Mouse (Mus musculus): ENCODE results near the gene Sept7. TPM values are rescaled to one million over a fixed set of nuclear protein-coding genes. Genes with fewer than 3 reads are reported as not detected.

The Sept7 gene
- 77.9 and 95.6 TPM in 2 replicates for total RNA-seq (2012; rRNA removed)
- total RNA-seq (2014; rRNA removed), result 288 and 331 TPM in 2 replicates
- 161 and 170 TPM in 2 replicates for polyA plus RNA-seq (2012; ENCODE audit: insufficient read length, low read depth)

GRCm38 (mm10) chr9:25252283-25252726 lies at the start of gene Sept7:
Gene Sept7, plus strand, starts transcription at chr9:25252439.
- DNase-seq (ENCODE audit: extremely low read depth), result peak; percentile 96
- Histone ChIP-seq H3K9me3 (replicated peaks; ENCODE audit: low read length) (no peaks in the 10 kb centered on the region), H3K36me3 (replicated peaks in 1 of 2; ENCODE audit: control insufficient read depth in 1 of 2, insufficient read depth in 1 of 2, low read length in 1 of 2) (peaks cover 2 to 4% of the 10 kb centered on the region in 2 experiments), H3K4me3 (replicated peaks in 1 of 3; ENCODE audit: low read depth in 2 of 3, low read length in 2 of 3, poor library complexity in 1 of 3) (peak within 1 kb of the TSS; percentile 90 to 99 (median 98)), H3K27ac (ENCODE audit: insufficient read depth, low read depth) (peak within 1 kb of the TSS; percentile 87), H3K4me2 (ENCODE audit: insufficient read depth, low read depth, poor library complexity, severe bottlenecking) (peak within 1 kb of the TSS; percentile 49), H3K9ac (ENCODE audit: insufficient read depth, low read depth) (peak within 1 kb of the TSS; percentile 99), H3K27me3 (replicated peaks) (no peaks in the 10 kb centered on the region), H3K4me1 (ENCODE audit: control insufficient read depth in 1 of 2, insufficient read depth in 2 of 2) (peaks cover 0 to 20% of the 10 kb centered on the region in 2 experiments; a peak in 2 of 4 replicates), H3K79me2 (replicated peaks; ENCODE audit: control insufficient read depth, extremely low read depth, insufficient read depth, poor library complexity, severe bottlenecking) (peaks cover 34% of the 10 kb centered on the region)
- TF ChIP-seq NELFE (IDR thresholded peaks at IDR 0.05; ENCODE audit: low read depth, low read length) (0 out of 2 replicates have a peak, but pooled peaks have one; percentile 11), RAD21 (IDR thresholded peaks at IDR 0.05; ENCODE audit: low read depth, low read length) (no peak), MXI1 (IDR thresholded peaks at IDR 0.05; ENCODE audit: low read depth, low read length) (no peak), EP300 (IDR thresholded peaks at IDR 0.05; ENCODE audit: low read length) (no peak), MAFK (IDR thresholded peaks at IDR 0.05; ENCODE audit: insufficient replicate concordance, low read length) (no peak), HCFC1 (IDR thresholded peaks at IDR 0.05; ENCODE audit: low read depth, low read length) (peak; percentile 78), CHD2 (IDR thresholded peaks at IDR 0.05; ENCODE audit: low read length) (peak; percentile 100), ETS1 (conservative IDR thresholded peaks at IDR 0.05; ENCODE audit: low read depth, low read length) (no peak), POLR2A (IDR thresholded peaks at IDR 0.05; ENCODE audit: low read depth, low read length) (peak; percentile 73), MAZ (IDR thresholded peaks at IDR 0.05; ENCODE audit: low read depth, low read length) (no peak), ELF1 (IDR thresholded peaks at IDR 0.05; ENCODE audit: low read depth, low read length) (peak; percentile 92), NRF1 (IDR thresholded peaks at IDR 0.05; ENCODE audit: low read depth, low read length) (no peak), TBP (conservative IDR thresholded peaks at IDR 0.05; ENCODE audit: low read depth, low read length) (peak; percentile 55; the same call in 1 of the 2 replicates), TCF12 (IDR thresholded peaks at IDR 0.05; ENCODE audit: low read depth, low read length) (no peak; the same call in 1 of the 2 replicates), POLR2AphosphoS2 (IDR thresholded peaks at IDR 0.05; ENCODE audit: low read depth, low read length) (no peak), KAT2A (IDR thresholded peaks at IDR 0.05; ENCODE audit: insufficient replicate concordance, low read length) (no peak), USF2 (conservative IDR thresholded peaks at IDR 0.05; ENCODE audit: low read depth, low read length) (no peak)
- in situ Hi-C loops (cut with MboI; ENCODE audit: low pct_ligation_motif_present, low pct_unique_long_range_greater_than_20kb, low sequenced_read_pairs), result no loop called here
- dilution Hi-C loops (cut with MboI; ENCODE audit: extremely low pct_ligation_motif_present, extremely low pct_unique_long_range_greater_than_20kb, low sequenced_read_pairs), result no loop called here

GRCm38 (mm10) chr9:25208087-25208803 lies 44.0 kb upstream of the Sept7 start:
- TF ChIP-seq ETS1 (conservative IDR thresholded peaks at IDR 0.05; ENCODE audit: low read depth, low read length) (no peak), GABPA (IDR thresholded peaks at IDR 0.05; ENCODE audit: insufficient replicate concordance, low read depth, low read length) (no peak), IRF4 (IDR thresholded peaks at IDR 0.05; ENCODE audit: low read depth, low read length) (no peak), USF1 (IDR thresholded peaks at IDR 0.05; ENCODE audit: low read depth, low read length) (no peak), NRF1 (IDR thresholded peaks at IDR 0.05; ENCODE audit: low read depth, low read length) (no peak), E2F4 (IDR thresholded peaks at IDR 0.05; ENCODE audit: insufficient replicate concordance, low read depth, low read length) (no peak), MXI1 (IDR thresholded peaks at IDR 0.05; ENCODE audit: low read depth, low read length) (no peak), KAT2A (IDR thresholded peaks at IDR 0.05; ENCODE audit: insufficient replicate concordance, low read length) (no peak), CHD1 (IDR thresholded peaks at IDR 0.05; ENCODE audit: low read depth, low read length) (no peak), ZNF384 (IDR thresholded peaks at IDR 0.05; ENCODE audit: low read depth, low read length) (no peak), ZKSCAN1 (IDR thresholded peaks at IDR 0.05; ENCODE audit: borderline replicate concordance, low read depth, low read length) (no peak), TCF12 (IDR thresholded peaks at IDR 0.05; ENCODE audit: low read depth, low read length) (no peak), NELFE (IDR thresholded peaks at IDR 0.05; ENCODE audit: low read depth, low read length) (no peak), PAX5 (IDR thresholded peaks at IDR 0.05; ENCODE audit: low read length) (no peak)
- peaks cover 5% of the 10 kb centered on the region for H3K9me3 ChIP-seq (replicated peaks; ENCODE audit: low read length)
- no peak overlapping the region for H3K9ac ChIP-seq (ENCODE audit: insufficient read depth, low read depth)
- H3K79me2 ChIP-seq (replicated peaks; ENCODE audit: control insufficient read depth, extremely low read depth, insufficient read depth, poor library complexity, severe bottlenecking), result no peaks in the 10 kb centered on the region
- H3K4me3 ChIP-seq (replicated peaks in 1 of 3; ENCODE audit: low read depth in 2 of 3, low read length in 2 of 3, poor library complexity in 1 of 3), result no peak overlapping the region
- DNase-seq (ENCODE audit: extremely low read depth), result no peak
- in situ Hi-C loops (cut with MboI; ENCODE audit: low pct_ligation_motif_present, low pct_unique_long_range_greater_than_20kb, low sequenced_read_pairs) (no loop called here), dilution Hi-C loops (cut with MboI; ENCODE audit: extremely low pct_ligation_motif_present, extremely low pct_unique_long_range_greater_than_20kb, low sequenced_read_pairs) (no loop called here)
- H3K36me3 ChIP-seq (replicated peaks in 1 of 2; ENCODE audit: control insufficient read depth in 1 of 2, insufficient read depth in 1 of 2, low read length in 1 of 2), result no peaks in the 10 kb centered on the region
- H3K27ac ChIP-seq (ENCODE audit: insufficient read depth, low read depth), result no peak overlapping the region
- H3K4me1 ChIP-seq (ENCODE audit: control insufficient read depth in 1 of 2, insufficient read depth in 2 of 2), result no peaks in the 10 kb centered on the region
- no peak overlapping the region for H3K4me2 ChIP-seq (ENCODE audit: insufficient read depth, low read depth, poor library complexity, severe bottlenecking)
- no peaks in the 10 kb centered on the region for H3K27me3 ChIP-seq (replicated peaks)
